Mouse (Mus musculus) stomach, embryonic 16.5 days (tissue): ENCODE results near the gene Bmp2k. TPM values are rescaled to one million over a fixed set of nuclear protein-coding genes. Genes with fewer than 3 reads are reported as not detected.

Experiments used
- ATAC-seq: fragments of 200-750 bp; cut with Nextera tagmentation; 2 replicates; pipeline ENCODE4 v1.8.0; 2017; ENCODE audit warnings: moderate number of reproducible peaks, moderate TSS enrichment; ENCODE audit not compliant: insufficient read depth, low FRiP score
- H3K27ac ChIP-seq: fragments of 300-500 bp; sonication (generic); 2 replicates; pipeline ENCODE4 v1.5.1; 2014; ENCODE audit warnings: low read length
- H3K27me3 ChIP-seq: fragments of 300-500 bp; sonication (generic); 2 replicates; pipeline ENCODE4 v1.6.1; 2014; ENCODE audit warnings: low read length, control low read depth, mixed read lengths; ENCODE audit not compliant: control insufficient read depth, insufficient read depth
- H3K36me3 ChIP-seq: fragments of 300-500 bp; sonication (generic); 2 replicates; pipeline ENCODE4 v1.6.1; 2014; ENCODE audit warnings: low read length; ENCODE audit not compliant: control insufficient read depth, insufficient read depth
- H3K4me1 ChIP-seq: fragments of 300-500 bp; sonication (generic); 2 replicates; pipeline ENCODE4 v1.6.1; 2014; ENCODE audit warnings: low read length, control low read depth, mixed read lengths; ENCODE audit not compliant: control insufficient read depth, insufficient read depth
- H3K4me2 ChIP-seq: fragments of 300-500 bp; sonication (generic); 2 replicates; pipeline ENCODE4 v1.6.1; 2014; ENCODE audit warnings: low read depth, low read length, mixed read lengths
- H3K4me3 ChIP-seq: fragments of 300-500 bp; sonication (generic); replicated peaks from 2 replicates; pipeline ENCODE4 v1.5.1; 2014; ENCODE audit warnings: mild to moderate bottlenecking, low read length
- H3K9ac ChIP-seq: fragments of 300-500 bp; sonication (generic); 2 replicates; pipeline ENCODE4 v1.6.1; 2014; ENCODE audit warnings: low read length
- H3K9me3 ChIP-seq: fragments of 300-500 bp; sonication (generic); replicated peaks from 2 replicates; pipeline ENCODE4 v1.6.1; 2016; ENCODE audit warnings: low read length, control low read depth; ENCODE audit not compliant: control insufficient read depth
- WGBS: fragments of 180-500 bp; shearing (Covaris S2); extraction: QIAGEN DNeasy Blood & Tissue Kit; methylation state at CpG from one replicate; pipeline ENCODE4 v1.1.7; 2014; 5-methylcytosine and 5-hydroxymethylcytosine counted together
- polyA plus RNA-seq: library from polyadenylated mRNA; unstranded; fragments of >200 nt; fragmentation: Nextera tagmentation; extraction: Ambion mirVana; gene quantifications from 2 replicates; pipeline ENCODE4 v1.2.1, GENCODE M21; 2015

Gene Bmp2k
- polyA plus RNA-seq, 1 experiment from 2014 or later: 10.2 TPM

DNA sequence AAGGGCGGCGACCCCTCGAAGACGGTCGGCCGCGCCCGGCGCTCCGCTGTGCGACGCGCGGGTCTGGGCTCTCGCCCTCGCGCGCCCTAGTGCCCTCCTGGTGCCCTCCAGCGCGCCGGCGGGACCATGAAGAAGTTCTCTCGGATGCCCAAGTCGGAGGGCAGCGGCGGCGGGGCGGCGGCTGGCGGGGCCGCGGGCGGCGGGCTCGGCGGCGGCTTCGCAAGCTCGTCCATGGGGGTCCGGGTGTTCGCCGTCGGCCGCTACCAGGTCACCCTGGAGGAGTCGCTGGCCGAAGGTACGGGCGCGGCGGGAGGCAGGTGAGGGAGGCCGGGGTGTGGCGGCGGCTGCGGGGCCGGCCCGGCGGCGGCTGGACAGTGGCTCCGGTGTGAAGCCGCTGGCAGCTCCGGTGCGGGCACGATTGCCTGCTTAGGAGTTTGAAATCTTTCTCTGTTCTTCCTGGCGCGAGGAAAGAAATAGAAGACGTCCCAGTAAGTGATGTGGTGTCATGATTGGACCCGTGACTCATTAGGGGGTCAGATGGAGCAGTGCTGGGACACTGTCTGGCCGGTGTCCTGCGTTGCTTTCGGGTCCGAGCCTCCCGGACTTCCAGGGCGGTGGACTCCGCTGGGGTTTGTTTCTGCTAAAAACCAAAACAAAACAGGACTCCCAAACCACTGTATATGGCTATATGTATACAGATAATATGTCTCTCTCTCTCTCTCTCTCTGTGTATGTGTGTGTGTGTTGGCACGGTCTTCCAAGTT is 495 bp downstream of the Bmp2k start:
- peak overlapping the region; percentile 94 for H3K27ac ChIP-seq
- no peaks in the 10 kb centered on the region for H3K27me3 ChIP-seq
- H3K9me3 ChIP-seq: no peaks in the 10 kb centered on the region
- WGBS: under 1% methylated on average over 72 of the region's 75 CpGs
- H3K36me3 ChIP-seq: no peaks in the 10 kb centered on the region
- peak overlapping the region; percentile 92 for H3K9ac ChIP-seq
- H3K4me3 ChIP-seq: peak overlapping the region; percentile 91
- peak overlapping the region; percentile 73 for H3K4me2 ChIP-seq
- ATAC-seq: peak; percentile 5; the same call in 1 of the 2 replicates
- H3K4me1 ChIP-seq: peaks cover 25% of the 10 kb centered on the region

DNA sequence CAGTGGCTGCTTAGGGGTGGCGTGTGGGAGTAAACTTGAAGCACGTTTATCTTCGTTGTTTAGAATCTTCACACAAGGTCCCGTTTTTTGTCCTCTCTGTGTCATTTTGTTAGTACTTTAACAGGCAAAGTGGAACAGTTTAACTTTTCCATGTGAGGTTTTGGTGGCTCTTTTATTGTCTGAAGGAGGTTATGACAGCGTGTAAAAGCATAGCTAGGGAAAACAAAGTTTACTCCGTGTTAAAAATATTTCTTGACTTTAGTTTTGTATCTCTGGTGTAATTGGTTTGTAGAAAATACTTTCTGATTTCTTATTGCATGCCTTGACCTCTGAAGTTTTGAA is 1.0 kb downstream of the Bmp2k start:
- no peak for ATAC-seq
- WGBS: 4% methylated on average over 6 of the region's 6 CpGs
- peak overlapping the region; percentile 92 for H3K9ac ChIP-seq
- peaks cover 25% of the 10 kb centered on the region for H3K4me1 ChIP-seq
- no peaks in the 10 kb centered on the region for H3K27me3 ChIP-seq
- no peaks in the 10 kb centered on the region for H3K36me3 ChIP-seq
- H3K27ac ChIP-seq: peak overlapping the region; percentile 94
- no peaks in the 10 kb centered on the region for H3K9me3 ChIP-seq
- peak overlapping the region; percentile 73 for H3K4me2 ChIP-seq
- peak overlapping the region; percentile 91 for H3K4me3 ChIP-seq

DNA sequence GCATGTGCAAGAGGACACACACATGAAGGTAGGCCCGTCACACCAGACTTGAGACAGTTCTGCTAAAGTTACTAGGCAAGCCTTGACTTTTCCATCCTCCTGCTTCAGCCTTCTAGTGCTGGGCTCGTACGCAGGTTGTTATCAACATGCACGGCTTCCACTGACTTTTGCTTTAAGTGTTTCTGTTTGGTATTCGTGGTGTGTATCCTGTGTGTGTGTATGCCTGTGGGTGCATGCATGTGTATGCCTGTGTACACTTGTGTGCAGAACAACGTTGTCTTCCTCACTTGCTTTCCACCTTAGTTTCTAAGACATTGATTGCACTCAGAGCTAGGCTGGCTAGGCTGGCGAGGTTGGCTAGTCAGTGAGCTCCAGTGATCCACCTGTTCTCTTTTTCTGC is 2.1 kb downstream of the Bmp2k start:
- H3K9me3 ChIP-seq: no peaks in the 10 kb centered on the region
- H3K4me2 ChIP-seq: peak overlapping the region; percentile 73
- no peaks in the 10 kb centered on the region for H3K27me3 ChIP-seq
- WGBS: 89% methylated on average over 7 of the region's 7 CpGs
- H3K4me3 ChIP-seq: peak overlapping the region; percentile 33; the same call in 1 of the 2 replicates
- peaks cover 27% of the 10 kb centered on the region for H3K4me1 ChIP-seq
- H3K9ac ChIP-seq: 0 out of 2 replicates have a peak overlapping the region, but pooled peaks have one; percentile 50
- ATAC-seq: no peak
- no peaks in the 10 kb centered on the region for H3K36me3 ChIP-seq
- no peak overlapping the region for H3K27ac ChIP-seq

DNA sequence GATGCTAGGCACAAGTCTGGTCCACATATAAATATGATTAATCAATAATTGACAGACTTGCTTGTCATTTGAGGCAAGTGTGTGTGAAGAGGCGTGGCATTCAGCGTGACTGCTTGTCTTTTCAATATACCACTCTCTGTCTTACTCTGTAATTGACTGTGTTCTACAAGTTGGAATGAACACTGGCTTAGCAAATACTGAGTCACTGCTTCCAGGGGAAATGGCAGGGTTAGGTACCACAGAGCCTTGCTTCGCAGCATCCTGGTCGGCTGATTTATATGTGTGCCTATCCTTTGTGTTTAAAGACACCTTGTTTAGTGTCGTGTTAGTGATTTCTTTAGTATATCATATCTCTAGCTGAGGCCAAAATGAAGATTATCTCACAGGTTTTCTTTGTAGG is 3.0 kb downstream of the Bmp2k start:
- Histone ChIP-seq H3K27me3 (no peaks in the 10 kb centered on the region), H3K4me3 (no peak overlapping the region), H3K4me2 (no peak overlapping the region), H3K9ac (no peak overlapping the region), H3K4me1 (peaks cover 29% of the 10 kb centered on the region), H3K9me3 (no peaks in the 10 kb centered on the region), H3K36me3 (no peaks in the 10 kb centered on the region), H3K27ac (no peak overlapping the region)
- no peak for ATAC-seq
- 72% methylated on average over 5 of the region's 5 CpGs for WGBS

DNA sequence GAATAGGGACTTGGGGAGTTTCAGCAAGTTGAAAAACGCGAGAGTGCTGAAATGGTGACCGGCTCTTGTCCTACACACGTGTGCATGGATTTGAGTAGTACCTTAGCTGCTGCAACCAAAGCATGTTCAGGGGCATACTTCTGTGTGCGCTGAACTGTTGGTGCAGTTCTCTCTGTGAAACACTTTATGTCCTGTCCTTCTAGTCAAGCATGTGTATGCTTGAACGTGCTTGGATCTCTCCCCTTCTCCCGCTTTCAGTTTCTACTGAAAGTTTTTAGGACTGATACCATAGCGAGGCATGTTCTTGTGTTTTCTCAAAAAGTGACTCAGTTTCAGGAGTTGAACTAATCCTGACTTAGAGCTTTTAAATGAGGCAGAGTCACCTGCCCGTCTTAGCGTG is 3.7 kb downstream of the Bmp2k start:
- 85% methylated on average over 10 of the region's 10 CpGs for WGBS
- H3K27ac ChIP-seq: no peak overlapping the region
- H3K9ac ChIP-seq: no peak overlapping the region
- no peaks in the 10 kb centered on the region for H3K27me3 ChIP-seq
- no peak overlapping the region for H3K4me3 ChIP-seq
- no peaks in the 10 kb centered on the region for H3K36me3 ChIP-seq
- no peaks in the 10 kb centered on the region for H3K9me3 ChIP-seq
- peaks cover 33% of the 10 kb centered on the region for H3K4me1 ChIP-seq
- H3K4me2 ChIP-seq: no peak overlapping the region
- no peak for ATAC-seq

DNA sequence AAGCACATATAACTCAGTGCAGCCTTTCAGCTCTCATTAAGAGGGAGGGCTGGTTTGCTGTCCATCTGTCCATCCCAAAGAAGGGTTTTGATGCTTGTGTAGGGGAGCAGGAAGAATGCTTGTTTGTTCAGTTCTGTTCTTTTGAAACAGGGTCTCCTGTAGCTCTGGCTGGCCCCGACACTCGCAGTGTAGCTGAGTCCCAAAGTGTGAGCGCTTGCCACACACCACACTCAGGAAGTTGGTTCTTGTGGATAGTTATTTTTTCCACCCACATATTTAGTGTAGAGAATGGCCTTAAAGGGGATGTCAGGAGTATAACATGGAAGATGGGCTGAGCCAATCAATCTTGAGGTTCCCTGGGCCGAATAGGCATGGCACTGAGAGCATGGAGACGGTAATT is 4.1 kb downstream of the Bmp2k start:
- H3K4me3 ChIP-seq: no peak overlapping the region
- no peaks in the 10 kb centered on the region for H3K27me3 ChIP-seq
- H3K27ac ChIP-seq: no peak overlapping the region
- H3K4me2 ChIP-seq: no peak overlapping the region
- no peak overlapping the region for H3K9ac ChIP-seq
- H3K36me3 ChIP-seq: no peaks in the 10 kb centered on the region
- 95% methylated on average over 5 of the region's 5 CpGs for WGBS
- no peak for ATAC-seq
- no peaks in the 10 kb centered on the region for H3K9me3 ChIP-seq
- peaks cover 29% of the 10 kb centered on the region for H3K4me1 ChIP-seq

DNA sequence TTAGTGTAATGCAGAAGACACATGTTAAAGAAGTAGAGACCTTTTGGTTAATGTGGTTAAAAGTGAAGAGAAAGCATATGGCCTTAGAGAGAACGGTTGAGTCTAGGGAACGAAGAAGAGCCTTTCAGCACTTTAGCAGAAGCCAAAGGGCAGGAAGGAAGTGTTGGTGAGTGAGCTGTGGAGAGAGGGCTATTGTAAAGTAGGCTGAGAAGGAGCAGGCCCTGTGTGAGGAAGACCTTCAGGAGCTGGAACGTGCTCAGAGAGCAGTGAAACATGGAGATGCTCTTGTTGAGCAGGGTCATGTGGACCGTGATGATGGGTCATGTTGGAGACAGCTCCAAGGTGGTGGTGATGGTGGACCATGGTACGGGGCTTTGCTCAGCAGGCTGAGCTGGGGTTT is 4.8 kb downstream of the Bmp2k start:
- Histone ChIP-seq H3K4me2 (no peak overlapping the region), H3K27ac (no peak overlapping the region), H3K9ac (no peak overlapping the region), H3K4me3 (no peak overlapping the region), H3K27me3 (no peaks in the 10 kb centered on the region), H3K36me3 (no peaks in the 10 kb centered on the region), H3K9me3 (no peaks in the 10 kb centered on the region), H3K4me1 (peaks cover 28% of the 10 kb centered on the region)
- no peak for ATAC-seq
- 84% methylated on average over 5 of the region's 5 CpGs for WGBS

DNA sequence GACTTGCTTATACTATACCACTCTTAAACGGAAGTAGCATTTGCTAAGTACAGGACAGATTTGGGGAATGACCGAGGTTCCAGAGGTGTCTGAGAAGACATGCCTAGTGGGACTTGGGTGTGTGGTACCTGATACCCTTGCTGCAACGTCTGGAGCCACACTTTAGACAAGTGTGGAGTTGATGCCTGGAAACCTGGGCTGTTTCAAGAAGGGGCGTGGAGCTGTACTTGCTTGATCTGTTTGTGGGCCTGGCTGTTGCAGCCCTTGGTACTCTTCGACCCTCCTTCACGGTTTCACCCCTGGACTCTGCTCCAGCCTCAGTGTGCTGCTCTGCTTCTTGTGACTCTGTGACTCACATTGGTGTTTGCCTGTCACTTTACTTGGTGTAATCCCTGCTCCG is 5.4 kb downstream of the Bmp2k start:
- WGBS: 77% methylated on average over 7 of the region's 7 CpGs
- Histone ChIP-seq H3K9ac (no peak overlapping the region), H3K4me2 (no peak overlapping the region), H3K4me1 (peaks cover 28% of the 10 kb centered on the region), H3K27ac (no peak overlapping the region), H3K9me3 (no peaks in the 10 kb centered on the region), H3K27me3 (no peaks in the 10 kb centered on the region), H3K4me3 (no peak overlapping the region), H3K36me3 (no peaks in the 10 kb centered on the region)
- no peak for ATAC-seq

DNA sequence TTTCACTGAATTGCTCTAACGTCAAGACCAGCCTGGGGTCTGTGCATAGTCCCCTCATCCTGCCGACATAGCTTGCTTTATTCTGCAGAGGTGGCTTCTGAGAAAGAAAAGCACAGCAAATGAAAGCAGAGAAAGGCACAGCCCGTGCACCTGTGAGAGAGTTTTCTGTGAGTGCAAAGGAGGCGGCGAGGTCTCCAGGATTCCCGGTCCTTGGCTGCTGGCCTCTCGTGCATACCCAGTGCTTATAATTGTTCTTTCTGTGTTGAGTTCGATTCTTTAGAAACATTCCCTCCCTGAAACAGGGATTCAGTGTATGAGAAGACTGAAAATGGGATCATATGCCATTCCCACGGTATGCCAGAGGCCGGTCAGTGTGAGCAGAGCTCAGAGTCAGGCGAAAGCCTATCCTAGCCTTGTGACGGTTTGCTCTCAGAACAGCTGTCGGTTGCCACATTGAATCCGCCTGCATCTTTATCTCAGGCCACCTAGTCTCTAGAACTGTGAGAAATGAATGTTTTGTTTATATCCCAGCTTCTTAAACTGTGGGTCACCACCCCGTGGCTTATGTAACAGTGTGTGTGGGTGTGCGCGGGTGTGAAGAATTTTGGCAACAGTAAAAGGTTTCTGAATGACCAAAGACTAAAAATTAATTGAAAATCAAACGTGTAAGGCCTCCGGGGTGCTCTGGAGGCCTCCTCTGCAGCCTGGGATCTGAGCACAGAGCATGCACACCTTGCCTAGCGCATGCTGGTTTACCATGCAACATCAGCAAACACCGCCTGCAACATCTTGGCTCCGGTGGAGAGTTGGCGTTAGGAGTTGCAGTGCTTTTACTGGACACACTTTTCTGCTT is 6.9 kb downstream of the Bmp2k start:
- no peaks in the 10 kb centered on the region for H3K9me3 ChIP-seq
- H3K27ac ChIP-seq: no peak overlapping the region
- no peak overlapping the region for H3K9ac ChIP-seq
- H3K4me3 ChIP-seq: no peak overlapping the region
- H3K36me3 ChIP-seq: no peaks in the 10 kb centered on the region
- no peaks in the 10 kb centered on the region for H3K27me3 ChIP-seq
- peak overlapping the region; percentile 5; the same call in 1 of the 2 replicates for H3K4me2 ChIP-seq
- no peak; the same call in 1 of the 2 replicates for ATAC-seq
- 52% methylated on average over 23 of the region's 23 CpGs for WGBS
- peaks cover 25% of the 10 kb centered on the region for H3K4me1 ChIP-seq
